23 mouse cellular contexts compared by ENCODE assay signal in genomic region chr3:107437666-107438065, GRCm38 (mm10). TPM values are rescaled to one million over a fixed set of nuclear protein-coding genes. Genes with fewer than 3 reads are reported as not detected.
DNase-seq lines count a peak whose midpoint lies in the region; ATAC-seq lines count a peak whose summit lies in the region.
"Had no signal": no experiment of that assay in that cellular context is flagged by ENCODE, and none has a peak within 500 bp of the region (broad histone marks: within the 10 kb centered on the region; RNA-seq: fewer than 3 reads in every experiment).

No protein-coding gene starts in this region.

- H3K27me3 ChIP-seq in intestine, embryonic 16.5 days (replicated peaks; ENCODE audit: control insufficient read depth, insufficient read depth, low read length) = no peaks in the 10 kb centered on the region
- H3K27me3 ChIP-seq: hindbrain, embryonic 15.5 days had no signal

- H3K4me3 ChIP-seq in intestine, embryonic 16.5 days (ENCODE audit: low read length) = no peak overlapping the region
- H3K4me3 ChIP-seq: forebrain, embryonic 10.5 days; gastrocnemius, adult 2 months; hindbrain, embryonic 12.5 days; hindbrain, embryonic 15.5 days; intestine, embryonic 15.5 days had no signal

- WGBS in intestine, embryonic 16.5 days = 93% methylated on average over 2 of the region's 2 CpGs

- no peak overlapping the region for H3K9ac ChIP-seq in intestine, embryonic 16.5 days (ENCODE audit: low read depth, low read length)
- H3K9ac ChIP-seq: forebrain, postnatal 0 days; hindbrain, embryonic 12.5 days; hindbrain, embryonic 15.5 days; intestine, embryonic 15.5 days had no signal

- H3K4me2 ChIP-seq in intestine, embryonic 16.5 days (ENCODE audit: low read depth, low read length) = no peak overlapping the region
- H3K4me2 ChIP-seq: heart, embryonic 11.5 days; hindbrain, embryonic 12.5 days; hindbrain, embryonic 15.5 days; intestine, embryonic 15.5 days had no signal

- no peaks in the 10 kb centered on the region for H3K9me3 ChIP-seq in intestine, embryonic 16.5 days (ENCODE audit: control insufficient read depth, low read length)
- H3K9me3 ChIP-seq: forebrain, embryonic 10.5 days; hindbrain, embryonic 12.5 days; hindbrain, embryonic 15.5 days; intestine, embryonic 15.5 days had no signal

- peak; percentile 3 for DNase-seq in right cerebral cortex, postnatal 25 days
- no peak for DNase-seq in right cerebral cortex, adult 18-20 months
- DNase-seq in adrenal gland, postnatal 10 days = peak; percentile 76
- peak; percentile 59 to 71 for DNase-seq in adrenal gland, postnatal 36 days
- DNase-seq in kidney, adult 9 months = no peak
- DNase-seq: cerebellum, adult 18-20 months; cerebellum, adult 9-10 months; cerebellum, postnatal 14 days; forebrain, postnatal 0 days; gastrocnemius, adult 2 months; gastrocnemius, postnatal 14 days; heart, adult 11 months had no signal

- no peak for ATAC-seq in intestine, embryonic 16.5 days
- ATAC-seq: CD4-positive, CD25-positive, alpha-beta regulatory T cell, adult 4 months; forebrain, embryonic 14.5 days; forebrain, postnatal 0 days; intestine, embryonic 15.5 days had no signal

- no peaks in the 10 kb centered on the region for H3K4me1 ChIP-seq in intestine, embryonic 16.5 days (ENCODE audit: control insufficient read depth, insufficient read depth, low read length)
- H3K4me1 ChIP-seq: intestine, embryonic 15.5 days had no signal

- no peaks in the 10 kb centered on the region for H3K36me3 ChIP-seq in intestine, embryonic 16.5 days (ENCODE audit: control insufficient read depth, insufficient read depth, low read length)
- H3K36me3 ChIP-seq: forebrain, embryonic 10.5 days; hindbrain, embryonic 12.5 days; hindbrain, embryonic 15.5 days; intestine, embryonic 15.5 days had no signal

- H3K27ac ChIP-seq in intestine, embryonic 16.5 days (ENCODE audit: low read length) = no peak overlapping the region
- H3K27ac ChIP-seq: forebrain, embryonic 10.5 days; gastrocnemius, adult 2 months; hindbrain, embryonic 12.5 days; hindbrain, embryonic 15.5 days; intestine, embryonic 15.5 days had no signal

RNA-seq across cellular contexts. Expression of gene Kcnc4, which starts 21.7 kb away (rescaled TPM):
- total RNA-seq in adrenal gland, postnatal 10 days (2021) = 10 to 100 TPM in 1 of 2 experiments, 1 to 10 TPM in 1; 7.7 to 10.5 TPM
- total RNA-seq in adrenal gland, postnatal 36 days (2021) = 10 to 100 TPM in 1 of 2 experiments, 1 to 10 TPM in 1; 5.1 to 10.5 TPM
- polyA plus RNA-seq in intestine, embryonic 16.5 days (2015; fragmentation: Nextera tagmentation; extraction: Ambion mirVana) = 0.05 TPM in 1 of 2 replicates, not detected in the other
- total RNA-seq: hematopoietic stem cell, adult 5-6 weeks; MEL had no signal
- polyA plus RNA-seq: C2C12; CD4-positive, CD25-positive, alpha-beta regulatory T cell, adult 4 months; forebrain, embryonic 10.5 days had no signal

Comparison
In these comparisons a context has a peak if more than half of its experiments do, and no peak if none do; other contexts are left out.
1. DNase-seq: peak in right cerebral cortex, postnatal 25 days (single experiment), adrenal gland, postnatal 10 days (single experiment) and adrenal gland, postnatal 36 days (2 of 2); none in right cerebral cortex, adult 18-20 months (single experiment) and kidney, adult 9 months (single experiment).